Mouse (Mus musculus) left cerebral cortex, adult 8-10 months (tissue): ENCODE data around the gene Prl2c5. TPM values are rescaled to one million over a fixed set of nuclear protein-coding genes. Genes with fewer than 3 reads are reported as not detected.
A peak's percentile ranks its signal among the peaks of the same experiment; 100 is the strongest.
"Not testable (repeated sequence)": the region's sequence is repeated elsewhere in the genome, so short reads cannot be mapped to it uniquely, and the experiment has no call there.

Source experiments
- DNase-seq, 2 experiments: peaks; one replicate each; pipeline ENCODE4 v3.0.0; 2022; ENCODE audit warnings: low spot score in 2 of 2
- total RNA-seq, 4 experiments: library from RNA; stranded (reverse); gene quantifications; 2 replicates each; pipeline ENCODE4 v1.2.4; 2022

Prl2c5 gene
- not detected for total RNA-seq

DNA sequence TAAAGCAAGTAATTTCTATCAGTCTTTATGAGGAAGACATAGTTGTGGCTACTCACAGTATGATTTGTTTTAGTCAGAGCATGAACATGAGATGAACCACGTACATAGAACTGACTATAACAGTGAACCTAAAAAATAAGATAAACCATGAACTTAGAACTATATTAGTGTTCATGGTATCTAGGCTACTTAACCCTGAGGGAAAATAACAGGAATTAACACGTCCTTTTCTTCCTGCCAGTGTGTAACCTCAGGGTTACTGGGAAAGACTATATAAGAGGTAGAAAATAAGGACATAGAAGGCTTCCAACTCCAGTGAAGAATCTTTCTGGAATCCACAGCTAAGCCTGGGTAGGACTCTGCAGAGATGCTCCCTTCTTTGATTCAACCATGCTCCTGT lies at the start of gene Prl2c5:
TSS of gene Prl2c5 (plus strand) at position 301 of the 400 bp plus-strand sequence.
- DNase-seq: not testable (repeated sequence)

DNA sequence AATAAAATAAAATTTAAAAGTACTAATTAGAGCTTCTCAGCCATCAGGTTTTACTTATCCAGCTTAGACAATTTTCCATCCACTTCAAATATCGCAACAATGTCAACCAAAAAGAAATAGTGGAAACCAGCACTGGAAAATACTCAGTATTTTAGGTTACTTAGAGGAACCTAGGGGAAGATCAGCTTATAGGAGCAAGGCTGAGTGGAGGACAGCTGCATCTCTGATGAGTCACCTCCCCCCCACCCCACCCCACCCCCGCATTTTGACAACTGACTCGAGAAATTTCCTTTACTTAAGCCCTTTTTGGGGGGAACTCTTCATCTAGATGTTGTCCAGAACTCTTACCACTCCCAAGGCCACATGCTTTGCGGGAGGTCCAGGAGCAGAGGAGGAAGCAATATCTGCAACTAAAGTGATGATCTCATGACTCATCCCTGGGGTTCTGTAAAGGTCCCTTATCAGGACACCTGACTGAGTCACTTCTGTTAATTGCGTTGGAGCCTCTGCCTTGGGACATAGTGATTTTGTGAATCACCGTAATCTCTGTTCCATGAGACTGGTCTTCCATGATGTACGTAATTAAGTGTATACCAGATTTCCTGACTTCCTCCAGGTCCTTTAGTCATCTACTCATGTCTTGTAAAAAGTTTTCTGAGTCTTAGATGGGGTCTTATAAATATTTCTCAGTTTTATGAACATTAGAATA lies 19.6 kb upstream of the Prl2c5 start:
- not testable (repeated sequence) for DNase-seq

DNA sequence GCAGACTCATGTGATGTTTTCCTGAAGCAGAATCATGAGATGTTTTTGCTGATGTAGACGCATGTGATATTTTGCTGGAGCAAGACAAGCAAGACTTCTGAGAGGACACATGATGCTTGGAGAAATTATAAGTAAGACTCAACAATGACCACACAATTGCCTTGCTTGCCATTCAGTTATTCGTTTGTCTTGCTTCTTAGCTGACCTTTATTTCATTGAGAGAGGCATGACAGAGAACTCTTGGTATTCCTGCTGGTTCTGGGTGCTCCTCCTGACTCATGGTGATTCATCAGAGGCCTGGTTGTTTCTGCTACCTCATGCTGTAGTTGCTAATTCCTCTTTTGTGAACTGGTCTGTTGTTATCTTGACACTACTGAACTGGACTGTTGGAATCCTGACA lies 13.9 kb upstream of the Prl2c5 start:
- DNase-seq: not testable (repeated sequence)

DNA sequence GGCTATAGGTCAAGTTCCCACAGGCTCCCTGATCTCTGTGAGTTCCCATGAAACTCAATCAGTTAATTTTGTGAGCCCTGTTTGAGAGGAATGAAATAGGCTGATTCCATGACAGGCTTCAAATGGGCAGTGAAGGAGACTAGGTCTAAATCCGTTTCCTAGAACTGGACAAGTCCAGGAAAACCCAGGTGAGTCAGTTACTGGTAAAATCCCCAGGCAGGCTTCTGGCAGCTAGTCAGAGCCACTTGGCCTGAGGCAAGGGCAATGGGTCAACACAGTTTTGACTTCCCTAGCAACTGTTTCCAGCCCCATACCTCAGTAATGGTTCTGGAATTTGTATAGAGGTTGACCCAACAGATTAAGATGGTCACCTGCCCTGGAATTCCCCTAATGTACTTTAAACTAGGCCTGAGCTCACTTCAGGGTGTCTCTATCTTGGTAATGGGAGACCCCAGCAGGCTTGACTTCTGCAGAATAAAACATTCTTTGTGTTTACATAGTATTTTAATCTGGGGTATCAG lies 8.8 kb upstream of the Prl2c5 start:
- DNase-seq: not testable (repeated sequence)

DNA sequence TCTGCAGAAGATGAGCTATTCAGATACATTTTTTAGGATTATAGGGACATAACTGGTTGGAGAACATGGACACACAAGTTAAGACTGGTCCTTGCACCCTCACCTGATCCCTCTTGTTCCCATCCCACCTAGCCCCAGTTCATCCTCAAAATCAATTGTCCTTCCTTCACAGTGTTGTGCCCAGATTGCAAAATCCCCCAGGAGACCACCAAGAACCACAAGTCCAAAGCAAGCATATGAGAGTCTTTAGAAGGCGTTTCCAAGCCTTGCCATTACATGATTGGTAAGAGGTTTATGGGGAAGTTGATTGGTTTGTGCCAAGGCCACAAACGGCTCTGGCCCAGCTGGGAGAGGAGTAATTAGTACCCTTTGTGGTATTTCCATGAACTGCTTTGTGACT lies 6.8 kb upstream of the Prl2c5 start:
- DNase-seq: not testable (repeated sequence)

DNA sequence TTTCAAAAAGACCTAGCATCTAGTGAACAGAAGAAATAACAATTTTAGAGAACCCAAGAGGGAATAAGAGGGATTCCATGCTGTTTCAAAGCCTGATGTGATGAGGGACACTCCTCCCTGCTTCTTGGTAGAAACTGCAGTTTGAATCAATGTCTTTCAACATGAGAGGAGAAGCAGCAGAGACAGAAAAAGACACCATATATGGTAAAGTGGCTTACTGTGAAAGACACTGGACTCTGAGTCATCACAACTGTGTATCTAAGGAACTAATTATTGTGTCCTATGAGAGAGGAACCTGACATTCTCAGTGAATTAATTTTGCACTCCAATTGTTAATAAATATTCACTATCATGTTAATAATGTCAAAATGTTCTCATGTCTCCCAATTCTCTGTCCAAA lies 28.7 kb downstream of the Prl2c5 start:
- not testable (repeated sequence) for DNase-seq

DNA sequence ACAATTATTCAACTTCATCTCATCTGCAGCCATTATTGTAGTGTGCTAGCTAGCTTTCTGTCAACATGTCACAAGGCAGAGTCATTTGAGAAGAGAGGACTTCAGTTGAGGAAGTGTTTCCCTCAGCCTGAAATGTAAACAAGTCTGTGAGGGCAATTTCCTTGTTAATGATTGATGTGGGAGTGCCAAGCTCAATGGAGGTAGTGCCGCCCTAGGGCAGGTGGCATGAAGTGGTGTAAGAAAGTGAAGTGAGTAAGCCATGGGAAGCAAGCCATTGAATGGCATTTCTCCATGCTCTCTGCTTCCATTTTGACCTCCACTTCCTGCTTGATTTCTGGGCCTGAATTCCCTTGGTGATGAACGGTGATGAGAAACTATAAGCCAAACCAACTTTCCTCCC lies 33.8 kb downstream of the Prl2c5 start:
- not testable (repeated sequence) for DNase-seq

DNA sequence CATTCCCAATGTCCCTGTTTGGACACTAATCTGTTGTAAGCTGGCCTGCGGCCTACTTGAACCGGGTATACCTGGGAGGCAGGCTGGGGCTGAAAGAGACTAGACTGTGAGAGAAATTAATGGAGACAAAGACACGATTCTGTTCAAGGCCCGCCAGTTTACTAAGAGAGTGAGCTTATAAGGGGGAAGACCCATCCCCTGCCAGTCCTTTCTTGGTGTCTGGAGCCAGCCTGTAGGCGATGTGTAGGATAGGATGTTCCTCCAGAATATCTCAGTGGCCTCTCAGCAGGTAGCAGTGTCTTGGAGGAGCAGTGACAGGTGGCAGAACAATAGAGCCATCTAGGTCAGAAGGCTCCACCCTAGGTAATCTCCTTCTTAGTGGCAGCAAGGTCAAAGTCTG lies 37.7 kb downstream of the Prl2c5 start:
- not testable (repeated sequence) for DNase-seq

DNA sequence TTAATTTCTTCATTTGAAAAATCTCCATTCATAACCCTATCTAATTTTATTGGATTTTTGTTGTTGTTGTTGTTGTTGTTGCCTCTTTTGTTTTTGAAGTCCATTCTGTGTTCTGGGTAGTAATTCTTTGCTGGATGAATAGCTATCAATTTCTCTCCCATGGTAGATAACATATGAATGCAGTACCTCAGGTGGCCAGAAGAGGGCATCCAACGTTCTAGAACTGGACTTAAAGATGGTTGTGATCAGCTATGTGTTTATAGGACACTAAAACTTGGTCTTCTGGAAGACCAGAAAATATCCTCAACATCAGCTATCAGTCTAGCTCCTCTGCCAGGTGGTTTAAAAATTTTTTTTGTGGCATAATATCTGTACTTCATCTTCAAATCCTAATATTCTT lies 54.9 kb downstream of the Prl2c5 start:
- peak; percentile 9 to 13 for DNase-seq

Other genes starting within 250 kb of the Prl2c5 start
- gene Prl2c2, start 177.3 kb upstream of the Prl2c5 start, total RNA-seq: not detected
- 10 to 100 TPM; 25.1 to 29.5 (median 28.4) TPM for gene Gpr137b, start 211.3 kb downstream of the Prl2c5 start, total RNA-seq